Mouse (Mus musculus): Measurements from ENCODE around the gene Tacr1.

The Tacr1 gene

DNA sequence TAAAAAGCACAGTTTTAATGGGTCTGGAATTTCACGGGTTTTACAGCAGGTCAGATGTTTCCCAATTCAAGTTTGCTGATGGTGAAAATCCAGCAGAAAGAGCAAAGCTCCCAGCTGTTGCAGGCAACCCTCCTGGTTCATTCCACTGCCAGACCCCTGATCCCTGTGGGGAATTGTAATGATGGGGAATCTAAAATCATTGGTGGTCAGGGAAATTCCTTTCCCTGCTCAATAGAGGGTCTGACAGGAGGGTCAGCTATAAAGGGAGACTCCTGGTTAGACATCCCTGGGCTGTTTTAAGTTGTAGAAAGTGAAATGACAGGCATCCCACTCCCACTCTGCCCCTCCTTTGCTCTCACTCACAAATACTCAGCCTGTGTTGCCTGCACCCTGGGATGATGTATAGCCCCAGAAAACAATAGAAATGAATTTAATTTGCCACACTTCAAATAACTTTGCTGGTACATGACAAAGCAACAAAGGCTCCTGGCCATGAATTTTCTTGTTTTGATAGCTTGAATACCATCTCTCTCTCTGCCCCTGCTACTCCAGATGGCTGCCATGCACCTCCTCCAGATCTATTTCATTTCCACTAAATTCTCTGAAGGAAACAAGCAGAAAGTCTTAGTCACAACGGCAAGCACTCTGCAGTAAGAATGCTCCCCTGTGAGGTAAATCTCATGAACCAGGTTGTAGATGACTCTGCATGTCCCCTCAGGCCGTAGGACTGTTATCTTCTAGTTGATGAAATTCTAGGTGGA, 123.2 kb downstream of the Tacr1 start:
- no peak for DNase-seq (ENCODE audit: low spot score)

DNA sequence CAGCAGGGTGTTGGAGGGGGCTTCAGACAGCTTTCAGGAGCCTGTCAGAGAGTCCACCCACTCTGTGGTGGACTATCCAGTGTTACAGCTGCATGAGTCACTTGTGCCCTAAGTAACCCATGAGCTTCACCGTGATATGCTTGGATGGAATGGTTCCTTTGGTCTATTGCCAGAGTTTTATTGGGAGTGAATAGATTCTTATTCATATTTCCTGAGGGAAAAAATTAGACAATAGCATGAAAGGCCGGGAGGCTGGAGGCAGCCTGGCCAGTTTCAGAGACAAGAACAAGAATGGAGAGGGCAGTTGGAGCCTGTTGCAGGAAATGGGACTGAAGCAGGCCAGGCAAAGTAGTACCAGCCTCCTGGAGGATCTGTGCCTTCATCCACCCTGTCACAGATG, 126.5 kb downstream of the Tacr1 start:
- DNase-seq (ENCODE audit: low spot score), result no peak

DNA sequence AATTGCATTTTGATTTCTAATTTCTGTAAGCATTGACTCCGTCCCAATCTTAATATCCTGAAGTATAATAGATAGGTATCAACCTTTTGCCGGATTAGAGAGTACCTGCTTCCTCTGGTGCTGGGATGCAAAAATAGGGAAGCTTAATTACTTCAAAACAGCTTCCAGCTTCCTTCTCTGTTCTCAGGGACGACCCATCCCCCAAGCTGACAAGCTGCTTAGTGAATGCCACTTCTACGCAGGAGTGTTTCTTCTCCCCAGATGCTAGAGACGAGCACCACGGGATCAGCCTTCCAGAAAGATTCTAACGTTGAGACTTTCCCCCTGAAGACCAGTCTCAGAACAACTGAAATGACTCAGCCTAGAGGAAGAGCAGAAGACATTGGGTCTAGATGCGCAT, 134.5 kb downstream of the Tacr1 start:
- no peak for DNase-seq (ENCODE audit: low spot score)

DNA sequence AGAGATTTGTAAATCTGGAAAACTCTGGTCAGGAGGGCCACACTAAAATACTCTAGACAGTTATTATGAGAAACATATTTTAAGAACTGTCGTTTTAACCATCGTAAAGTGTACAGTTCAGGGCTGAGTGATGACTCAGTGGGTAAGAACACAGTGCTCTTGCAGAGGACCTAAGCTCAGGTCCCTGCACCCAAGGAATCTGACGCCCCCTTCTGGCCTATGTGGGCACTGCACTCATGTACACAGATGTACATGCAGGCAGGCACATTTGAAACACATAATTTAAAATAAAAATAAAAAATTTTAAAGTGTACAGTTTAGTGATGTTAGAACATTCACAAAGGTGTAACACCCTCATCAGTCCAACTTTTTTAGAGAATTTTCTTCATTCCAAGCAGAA, 147.1 kb downstream of the Tacr1 start:
- no peak for DNase-seq (ENCODE audit: low spot score)

DNA sequence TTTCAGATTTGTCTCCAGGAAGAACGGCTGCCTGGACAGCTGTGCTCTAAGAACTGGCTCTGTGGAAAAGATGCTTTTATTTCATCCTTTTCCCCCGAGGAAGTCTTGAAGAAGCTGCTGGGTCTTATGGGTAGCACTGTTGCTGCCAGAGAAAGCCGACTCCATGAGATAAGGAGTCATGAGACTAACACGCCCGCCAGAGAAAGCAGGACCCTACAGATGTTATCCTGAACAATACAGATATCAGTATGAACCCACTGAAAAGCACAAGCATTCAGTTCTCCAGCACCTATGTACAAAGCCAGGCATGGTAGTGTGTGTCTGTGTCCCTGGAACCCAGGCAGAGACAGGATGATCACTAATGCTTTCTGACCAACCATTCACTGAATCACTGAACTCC, 173.3 kb downstream of the Tacr1 start:
- no peak for DNase-seq (ENCODE audit: low spot score)

DNA sequence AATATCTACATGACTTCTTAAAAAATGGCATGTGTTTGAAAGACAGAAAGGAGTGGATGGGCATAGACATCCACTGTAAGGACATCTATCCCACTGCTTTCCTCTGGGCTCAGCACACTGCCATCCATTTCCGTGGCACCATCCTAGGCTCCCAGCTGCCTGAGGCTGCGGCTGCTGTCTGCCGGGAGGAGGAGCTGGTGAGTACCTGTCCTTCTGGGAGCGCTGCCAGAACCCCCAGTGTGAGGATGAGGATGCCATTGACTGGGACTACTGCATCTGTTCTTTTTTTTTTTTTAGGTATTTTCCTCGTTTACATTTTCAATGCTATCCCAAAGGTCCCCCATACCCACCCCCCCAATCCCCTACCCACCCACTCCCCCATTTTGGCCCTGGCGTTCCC, 183.3 kb downstream of the Tacr1 start:
- no peak for DNase-seq (ENCODE audit: low spot score)

DNA sequence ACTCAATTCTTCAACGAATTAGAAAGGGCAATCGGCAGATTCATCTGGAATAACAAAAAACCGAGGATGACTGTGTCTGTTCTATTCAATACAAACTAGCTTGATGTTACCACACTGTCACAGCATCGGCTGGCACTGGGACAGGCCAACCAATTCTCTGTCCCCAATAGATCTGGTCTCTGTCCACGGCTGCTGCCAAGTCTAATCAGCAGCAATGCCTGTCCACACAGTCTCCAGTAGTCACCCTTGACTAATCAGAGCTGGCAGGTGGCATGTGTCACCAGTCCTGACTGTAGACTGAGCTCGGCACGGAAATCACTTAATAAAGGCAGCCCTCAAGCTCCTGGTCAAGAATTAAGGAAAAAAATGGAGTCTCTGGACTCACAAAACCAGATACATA, 187.3 kb downstream of the Tacr1 start:
- no peak for DNase-seq (ENCODE audit: low spot score)

DNA sequence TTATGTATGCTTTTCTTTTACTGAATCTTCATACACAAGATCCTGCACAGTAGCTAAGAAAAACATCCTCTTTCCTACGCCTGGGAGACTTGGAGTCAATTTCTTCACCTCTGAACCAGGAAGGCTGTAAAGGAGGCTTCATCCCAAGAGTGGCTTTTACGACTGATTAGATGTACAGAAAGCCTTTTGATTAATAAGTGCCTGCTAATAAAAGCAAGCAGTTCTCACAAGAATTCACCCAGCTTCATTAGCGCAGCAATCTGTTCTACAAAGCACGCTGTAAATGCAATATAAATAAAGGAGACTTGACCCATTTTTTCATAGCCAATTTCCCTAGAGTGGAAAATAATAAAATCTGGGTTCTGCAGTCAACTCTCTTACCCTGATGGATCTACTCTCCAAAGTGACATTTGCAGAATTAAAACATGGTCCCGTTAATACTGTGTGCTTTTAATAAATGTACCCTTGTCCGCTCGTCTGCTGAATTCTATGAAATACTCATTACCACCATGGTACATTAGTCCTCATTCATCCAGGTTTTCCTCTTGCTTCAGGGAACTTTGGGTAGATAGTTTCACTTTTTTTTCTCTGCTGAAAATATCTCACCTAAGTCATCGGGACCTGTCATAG, 193.4 kb downstream of the Tacr1 start:
- DNase-seq (ENCODE audit: low spot score), result no peak

DNA sequence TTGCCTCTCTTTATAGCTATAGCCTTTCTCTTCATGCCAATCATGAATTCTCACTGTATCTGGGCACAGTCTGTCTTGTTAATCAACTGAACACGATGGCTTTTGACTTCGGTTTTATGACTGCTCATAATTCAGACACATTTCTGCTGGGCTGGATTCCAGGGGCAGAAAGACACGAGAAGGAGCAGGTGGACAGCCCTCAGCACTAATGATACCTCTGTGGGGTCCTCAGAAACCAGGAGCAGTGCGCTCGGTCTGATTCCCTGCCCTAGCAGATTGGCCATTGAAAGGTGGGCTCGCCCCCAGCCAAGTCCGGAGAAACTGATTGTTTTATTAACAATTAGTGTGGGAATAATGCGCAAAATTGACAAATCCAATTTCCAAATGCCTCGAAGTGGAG, 201.1 kb downstream of the Tacr1 start:
- no peak for DNase-seq (ENCODE audit: low spot score)

DNA sequence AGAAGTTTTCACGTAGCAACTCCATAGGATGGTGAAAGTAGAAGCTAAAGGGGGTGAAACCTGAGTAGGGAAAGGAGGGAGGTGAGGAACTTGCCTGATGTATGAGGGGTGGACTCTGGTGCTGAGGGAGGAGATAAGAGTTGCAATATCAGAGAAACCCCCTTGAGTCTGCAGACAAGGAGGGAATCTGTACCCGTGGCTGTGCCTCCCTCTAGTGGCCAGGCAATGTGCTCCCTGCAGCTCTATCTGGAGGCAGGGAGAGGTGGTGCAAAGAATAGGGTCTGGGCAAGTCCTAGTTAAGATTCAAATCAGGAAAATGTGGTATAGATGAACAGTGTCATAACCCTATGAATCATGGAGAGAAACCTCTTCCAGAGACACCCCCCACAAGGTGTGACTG, 201.5 kb downstream of the Tacr1 start:
- peak; percentile 24 for DNase-seq (ENCODE audit: low spot score)

DNA sequence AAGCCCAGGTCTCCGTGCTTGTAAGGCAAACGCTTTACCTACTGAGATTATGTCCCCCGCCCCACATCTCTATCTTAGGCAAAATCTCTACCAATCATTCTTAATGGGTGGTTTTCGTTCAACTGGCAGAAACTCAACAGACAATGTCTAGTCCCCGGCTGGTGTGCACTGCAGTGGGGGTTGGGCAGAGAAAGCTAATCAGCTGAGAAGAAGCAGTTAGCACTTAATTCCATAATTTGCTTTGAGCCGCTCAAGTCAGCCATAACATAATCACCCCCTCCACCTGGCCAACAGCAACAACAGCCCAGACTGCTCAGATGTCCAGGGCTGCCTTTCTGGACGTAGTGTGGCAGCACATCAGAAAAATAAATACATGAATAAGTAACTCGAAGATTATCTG, 202.7 kb downstream of the Tacr1 start:
- DNase-seq (ENCODE audit: low spot score), result no peak

DNA sequence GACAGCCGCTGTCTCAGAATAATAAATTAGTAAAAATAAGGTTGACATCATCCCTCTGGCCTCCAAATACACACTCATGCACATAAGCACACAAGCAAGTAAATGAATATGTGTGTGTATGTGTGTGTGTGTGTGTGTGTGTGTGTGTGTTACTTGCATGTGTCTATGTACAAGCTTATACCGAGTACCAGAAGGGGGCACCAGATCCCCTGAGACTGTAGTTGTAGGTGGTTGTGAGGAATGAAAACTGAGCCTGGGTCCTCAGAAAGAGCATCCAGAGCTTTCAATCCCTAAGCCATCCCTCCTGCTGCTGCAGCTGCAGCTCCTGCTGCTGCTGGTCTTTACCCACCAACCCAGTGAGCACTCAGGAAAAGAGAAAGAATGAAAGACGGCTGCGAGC, 206.6 kb downstream of the Tacr1 start:
- DNase-seq (ENCODE audit: low spot score), result no peak

DNA sequence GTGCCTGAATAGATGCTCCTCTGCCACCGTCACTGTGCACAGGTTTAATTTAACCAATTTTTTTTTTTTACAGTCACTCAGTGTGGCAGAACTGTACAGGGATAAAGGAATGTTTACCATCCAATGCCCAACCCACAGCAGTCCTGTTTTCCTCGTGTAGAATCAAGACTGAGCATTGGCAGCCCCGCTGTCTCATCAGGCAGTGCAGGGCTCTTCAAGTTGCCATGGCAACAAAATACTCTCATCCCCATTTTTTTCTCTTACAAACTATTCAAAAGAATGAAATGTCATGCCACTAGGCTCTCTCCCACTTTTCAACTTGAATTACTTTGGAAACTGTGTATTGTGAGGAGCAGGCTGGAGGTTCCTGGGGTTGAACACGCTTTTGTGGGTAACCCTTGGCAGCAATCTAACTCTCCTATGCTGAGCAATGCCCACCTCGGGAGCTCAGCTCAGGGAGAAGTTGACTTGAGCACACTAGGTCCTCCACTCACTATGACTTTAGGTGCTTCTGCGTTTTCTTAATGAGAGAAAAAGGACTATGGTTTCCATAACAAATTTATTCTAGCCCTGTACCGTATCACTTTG, 207.3 kb downstream of the Tacr1 start:
- no peak for DNase-seq (ENCODE audit: low spot score)

All from urinary bladder, postnatal 14 days (tissue).